In genomic region chr4:128774467-128774866, GRCm38 (mm10) we compare ENCODE assay signal across 10 mouse cellular contexts. TPM values are rescaled to one million over a fixed set of nuclear protein-coding genes. Genes with fewer than 3 reads are reported as not detected.
A peak's percentile ranks its signal among the peaks of the same experiment; 100 is the strongest.
DNase-seq lines count a peak whose midpoint lies in the region; ATAC-seq and TF ChIP-seq lines count a peak whose summit lies in the region.
"Had no signal": no experiment of that assay in that cellular context is flagged by ENCODE, and none has a peak within 500 bp of the region (broad histone marks: within the 10 kb centered on the region; RNA-seq: fewer than 3 reads in every experiment).

No protein-coding gene starts in this region.

- ATAC-seq in granulocyte monocyte progenitor cell, adult 5-6 weeks (replicated peaks; ENCODE audit: poor library complexity, severe bottlenecking): peak; percentile 44; the same call in 1 of the 2 replicates
- ATAC-seq in liver, postnatal 0 days: peak; percentile 71
- ATAC-seq in stomach, postnatal 0 days (ENCODE audit: low FRiP score, low TSS enrichment): peak; percentile 44; the same call in 1 of the 2 replicates

- TF ChIP-seq CTCF in liver, postnatal 0 days (IDR thresholded peaks at IDR 0.05; ENCODE audit: low read depth): peak; percentile 82
- TF ChIP-seq CTCF in stomach, postnatal 0 days (IDR thresholded peaks at IDR 0.05; ENCODE audit: low read depth): peak; percentile 78

- no peak overlapping the region for H3K4me3 ChIP-seq in liver, postnatal 0 days (ENCODE audit: low read depth, low read length)
- H3K4me3 ChIP-seq in stomach, postnatal 0 days (ENCODE audit: low read depth, low read length): no peak overlapping the region
- H3K4me3 ChIP-seq: heart, embryonic 15.5 days; myocyte had no signal

- no peak overlapping the region for H3K27ac ChIP-seq in liver, postnatal 0 days (ENCODE audit: low read depth)
- no peak overlapping the region for H3K27ac ChIP-seq in stomach, postnatal 0 days (replicated peaks)
- H3K27ac ChIP-seq: heart, embryonic 15.5 days had no signal

- peaks cover 33% of the 10 kb centered on the region for H3K36me3 ChIP-seq in liver, postnatal 0 days (replicated peaks; ENCODE audit: insufficient read depth, low read length)
- peaks cover 19% of the 10 kb centered on the region for H3K36me3 ChIP-seq in stomach, postnatal 0 days (ENCODE audit: control insufficient read depth, insufficient read depth, low read length)

- DNase-seq in adrenal gland, adult (ENCODE audit: inconsistent age in 2 of 2, low spot score in 1 of 2): peak; percentile 52 to 81
- no peak for DNase-seq in adrenal gland, adult 2 months
- DNase-seq in left cerebral cortex, adult 11 months (ENCODE audit: low spot score): peak; percentile 43
- no peak for DNase-seq in left cerebral cortex, adult 8-10 months (ENCODE audit: low spot score in 2 of 2)
- DNase-seq in adrenal gland, postnatal 25 days: peak; percentile 40
- DNase-seq in liver, postnatal 0 days: peak; percentile 60
- peak; percentile 43 for DNase-seq in stomach, postnatal 0 days (ENCODE audit: low spot score)

- H3K4me2 ChIP-seq in liver, postnatal 0 days (ENCODE audit: low read depth, low read length): no peak overlapping the region
- no peak overlapping the region for H3K4me2 ChIP-seq in stomach, postnatal 0 days (replicated peaks; ENCODE audit: low read depth)
- H3K4me2 ChIP-seq: heart, embryonic 15.5 days had no signal

- WGBS in liver, postnatal 0 days (ENCODE audit: insufficient replicate concordance): 88% methylated on average over 9 of the region's 9 CpGs
- WGBS in stomach, postnatal 0 days: 87% methylated on average over 9 of the region's 9 CpGs

- H3K4me1 ChIP-seq in liver, postnatal 0 days (ENCODE audit: insufficient read depth): peaks cover 2% of the 10 kb centered on the region; the same call in 1 of the 2 replicates
- H3K4me1 ChIP-seq in stomach, postnatal 0 days (replicated peaks; ENCODE audit: control insufficient read depth, insufficient read depth): no peaks in the 10 kb centered on the region

- no peak overlapping the region for H3K9ac ChIP-seq in liver, postnatal 0 days (replicated peaks)
- H3K9ac ChIP-seq in stomach, postnatal 0 days (ENCODE audit: low read length): no peak overlapping the region
- H3K9ac ChIP-seq: heart, embryonic 15.5 days had no signal

- H3K27me3 ChIP-seq in liver, postnatal 0 days (ENCODE audit: insufficient read depth, low read length): no peaks in the 10 kb centered on the region
- H3K27me3 ChIP-seq in stomach, postnatal 0 days (ENCODE audit: control insufficient read depth, insufficient read depth, low read length): no peaks in the 10 kb centered on the region
- H3K27me3 ChIP-seq: heart, embryonic 15.5 days had no signal

- no peak for TF ChIP-seq EP300 in liver, postnatal 0 days (IDR thresholded peaks at IDR 0.05; ENCODE audit: low read depth)
- no peak for TF ChIP-seq EP300 in stomach, postnatal 0 days (optimal IDR thresholded peaks at IDR 0.05)

- no peaks in the 10 kb centered on the region for H3K9me3 ChIP-seq in liver, postnatal 0 days (ENCODE audit: low read length)
- H3K9me3 ChIP-seq in stomach, postnatal 0 days (ENCODE audit: control insufficient read depth, low read length): no peaks in the 10 kb centered on the region
- H3K9me3 ChIP-seq: heart, embryonic 15.5 days had no signal

RNA-seq across cellular contexts. Expression of gene A3galt2, which starts 19.3 kb away (rescaled TPM):
- total RNA-seq in adrenal gland, adult 2 months (2021): under 1 TPM; 0.20 to 0.21 TPM
- 0.51 and 0.60 TPM in 2 replicates for polyA plus RNA-seq in adrenal gland, adult 2 months (2012; rRNA removed)
- under 1 TPM; 0.09 to 0.39 (median 0.27) TPM for total RNA-seq in left cerebral cortex, adult 8-10 months (2022)
- total RNA-seq in adrenal gland, postnatal 25 days (2021): 0.27 TPM in 1 of 2 replicates, not detected in the other
- not detected in 2 replicates for total RNA-seq in granulocyte monocyte progenitor cell, adult 5-6 weeks (2014; fragmentation: Nextera tagmentation)
- total RNA-seq in granulocyte monocyte progenitor cell, adult 5-6 weeks (2017): 0.04 TPM in 1 of 2 replicates, not detected in the other
- polyA plus RNA-seq in liver, postnatal 0 days (2015; fragmentation: Nextera tagmentation; extraction: Ambion mirVana): not detected in 2 replicates
- 0.02 TPM in 1 of 2 replicates, not detected in the other for polyA plus RNA-seq in stomach, postnatal 0 days (2015; fragmentation: Nextera tagmentation; extraction: Ambion mirVana)
- polyA plus RNA-seq: heart, embryonic 15.5 days had no signal

RNA-seq across cellular contexts. Expression of gene Zfp362, which starts 31.4 kb away (rescaled TPM):
- total RNA-seq in adrenal gland, adult 2 months (2021): 10 to 100 TPM; 21.2 to 28.2 TPM
- polyA plus RNA-seq in adrenal gland, adult 2 months (2012; rRNA removed): 57.7 and 66.7 TPM in 2 replicates
- total RNA-seq in left cerebral cortex, adult 8-10 months (2022): 10 to 100 TPM; 27.1 to 32.9 (median 30.1) TPM
- 30.3 and 38.6 TPM in 2 replicates for total RNA-seq in adrenal gland, postnatal 25 days (2021)
- total RNA-seq in granulocyte monocyte progenitor cell, adult 5-6 weeks (2014; fragmentation: Nextera tagmentation): 32.7 and 40.1 TPM in 2 replicates
- total RNA-seq in granulocyte monocyte progenitor cell, adult 5-6 weeks (2017): 3.7 and 4.4 TPM in 2 replicates
- 5.1 and 5.4 TPM in 2 replicates for polyA plus RNA-seq in liver, postnatal 0 days (2015; fragmentation: Nextera tagmentation; extraction: Ambion mirVana)
- 11.3 and 13.9 TPM in 2 replicates for polyA plus RNA-seq in stomach, postnatal 0 days (2015; fragmentation: Nextera tagmentation; extraction: Ambion mirVana)

Comparison
In these comparisons a context has a peak if more than half of its experiments do, and no peak if none do; other contexts are left out.
1. DNase-seq: peak in adrenal gland, adult (2 of 2), left cerebral cortex, adult 11 months (single experiment), adrenal gland, postnatal 25 days (single experiment), liver, postnatal 0 days (single experiment) and stomach, postnatal 0 days (single experiment); none in adrenal gland, adult 2 months (single experiment) and left cerebral cortex, adult 8-10 months (0 of 2).
2. Peak in every context shown above with its lines, with median percentiles within 50 percentile points of each other: ATAC-seq.